Mouse (Mus musculus) forebrain, postnatal 0 days (tissue): Measurements from ENCODE around the gene Smarcd3. TPM values are rescaled to one million over a fixed set of nuclear protein-coding genes. Genes with fewer than 3 reads are reported as not detected.

Experiments used
- ATAC-seq: fragments of 200-750 bp; cut with Nextera tagmentation; 2 replicates; pipeline ENCODE4 v1.8.0; 2017; ENCODE audit warnings: mild to moderate bottlenecking, moderate library complexity
- DNase-seq: peaks from one replicate; pipeline ENCODE4 v3.0.0-alpha.2; 2015
- H3K27ac ChIP-seq: fragments of 300-500 bp; sonication (generic); 2 replicates; pipeline ENCODE4 v1.5.1; 2014; ENCODE audit warnings: low read depth, mild to moderate bottlenecking, antibody characterized with exemption, low read length, moderate library complexity, mixed read lengths
- H3K27me3 ChIP-seq: fragments of 300-500 bp; sonication (generic); 2 replicates; pipeline ENCODE4 v1.6.1; 2014; ENCODE audit warnings: mild to moderate bottlenecking, low read length, mixed read lengths; ENCODE audit not compliant: insufficient read depth
- H3K36me3 ChIP-seq: fragments of 300-500 bp; sonication (generic); 2 replicates; pipeline ENCODE4 v1.6.1; 2014; ENCODE audit warnings: mild to moderate bottlenecking, moderate library complexity; ENCODE audit not compliant: insufficient read depth
- H3K4me1 ChIP-seq: fragments of 300-500 bp; sonication (generic); 2 replicates; pipeline ENCODE4 v1.6.1; 2014; ENCODE audit warnings: antibody characterized with exemption; ENCODE audit not compliant: insufficient read depth
- H3K4me2 ChIP-seq: fragments of 300-500 bp; sonication (generic); 2 replicates; pipeline ENCODE4 v1.6.1; 2014; ENCODE audit warnings: low read depth, mild to moderate bottlenecking, moderate library complexity
- H3K4me3 ChIP-seq: fragments of 300-500 bp; sonication (generic); 2 replicates; pipeline ENCODE4 v1.5.1; 2014; ENCODE audit warnings: low read depth, low read length, mixed read lengths
- H3K9ac ChIP-seq: fragments of 300-500 bp; sonication (generic); 2 replicates; pipeline ENCODE4 v1.6.1; 2014; ENCODE audit warnings: mild to moderate bottlenecking
- H3K9me3 ChIP-seq: fragments of 300-500 bp; sonication (generic); 2 replicates; pipeline ENCODE4 v1.6.1; 2016; ENCODE audit warnings: low read length
- CTCF ChIP-seq: sonication (generic); IDR thresholded peaks from 2 replicates; pipeline ENCODE4 v1.5.1; 2016; ENCODE audit warnings: antibody characterized with exemption, control low read depth, low read depth
- WGBS: fragments of 180-500 bp; shearing (Covaris S2); extraction: QIAGEN DNeasy Blood & Tissue Kit; methylation state at CpG from one replicate; pipeline ENCODE4 v1.1.7; 2014; 5-methylcytosine and 5-hydroxymethylcytosine counted together
- polyA plus RNA-seq: library from polyadenylated mRNA; unstranded; fragments of >200 nt; fragmentation: Nextera tagmentation; extraction: Ambion mirVana; gene quantifications from 2 replicates; pipeline ENCODE4 v1.2.1, GENCODE M21; 2015
- total RNA-seq: library from RNA; depleted of rRNA; stranded (reverse); fragments of >200 nt; gene quantifications from 2 replicates; pipeline ENCODE4 v1.2.3, GENCODE M21; 2014

Smarcd3 gene
- total and polyA plus RNA-seq, 2 experiments from 2014 or later = 168 to 272 TPM

- Histone ChIP-seq H3K4me1 (peaks cover 10% of the 10 kb centered on the region; the same call in 1 of the 2 replicates), H3K4me3 (no peak overlapping the region), H3K4me2 (no peak overlapping the region), H3K36me3 (peaks cover 4% of the 10 kb centered on the region; the same call in 1 of the 2 replicates), H3K27me3 (no peaks in the 10 kb centered on the region), H3K27ac (no peak overlapping the region; the same call in 1 of the 2 replicates), H3K9ac (no peak overlapping the region), H3K9me3 (no peaks in the 10 kb centered on the region)
- DNase-seq = peak; percentile 74
- 31% methylated on average over 7 of the region's 7 CpGs for WGBS
- TF ChIP-seq CTCF = no peak; the same call in 1 of the 2 replicates
- ATAC-seq = peak; percentile 74
These were observed 12.6 kb downstream of the Smarcd3 start for GRCm38 (mm10) chr5:24611366-24612301.

- Histone ChIP-seq H3K36me3 (peaks cover 4% of the 10 kb centered on the region; the same call in 1 of the 2 replicates), H3K27ac (no peak overlapping the region), H3K4me3 (no peak overlapping the region), H3K27me3 (no peaks in the 10 kb centered on the region), H3K9me3 (no peaks in the 10 kb centered on the region), H3K4me1 (peaks cover 20% of the 10 kb centered on the region), H3K9ac (no peak overlapping the region), H3K4me2 (no peak overlapping the region)
- no peak for DNase-seq
- no peak for ATAC-seq
- no peak for TF ChIP-seq CTCF
- WGBS = 69% methylated on average over 5 of the region's 5 CpGs
These were observed 14.8 kb downstream of the Smarcd3 start for GRCm38 (mm10) chr5:24609388-24609787.

GRCm38 (mm10) chr5:24605980-24606665, 18.1 kb downstream of the Smarcd3 start:
- 11% methylated on average over 14 of the region's 14 CpGs for WGBS
- H3K9me3 ChIP-seq = no peaks in the 10 kb centered on the region
- peak overlapping the region; percentile 91 for H3K27ac ChIP-seq
- peak overlapping the region; percentile 59 for H3K4me2 ChIP-seq
- peaks cover 33% of the 10 kb centered on the region for H3K4me1 ChIP-seq
- H3K27me3 ChIP-seq = no peaks in the 10 kb centered on the region
- ATAC-seq = no peak
- peaks cover 4% of the 10 kb centered on the region; the same call in 1 of the 2 replicates for H3K36me3 ChIP-seq
- no peak; the same call in 1 of the 2 replicates for TF ChIP-seq CTCF
- H3K9ac ChIP-seq = peak overlapping the region; percentile 63
- H3K4me3 ChIP-seq = no peak overlapping the region
- peak; percentile 52 for DNase-seq

- no peak for ATAC-seq
- H3K36me3 ChIP-seq = peaks cover 4% of the 10 kb centered on the region; the same call in 1 of the 2 replicates
- no peak for TF ChIP-seq CTCF
- 5% methylated on average over 6 of the region's 6 CpGs for whole genome bisulfite sequencing
- no peaks in the 10 kb centered on the region for H3K9me3 ChIP-seq
- peaks cover 35% of the 10 kb centered on the region for H3K4me1 ChIP-seq
- H3K27ac ChIP-seq = peak overlapping the region; percentile 91
- H3K4me3 ChIP-seq = peak overlapping the region; percentile 51
- peak; percentile 58 for DNase-seq
- peak overlapping the region; percentile 59 for H3K4me2 ChIP-seq
- H3K27me3 ChIP-seq = no peaks in the 10 kb centered on the region
- H3K9ac ChIP-seq = peak overlapping the region; percentile 63
These were observed 18.8 kb downstream of the Smarcd3 start for GRCm38 (mm10) chr5:24605321-24605979.

- Histone ChIP-seq H3K36me3 (peaks cover 4% of the 10 kb centered on the region; the same call in 1 of the 2 replicates), H3K9ac (peak overlapping the region; percentile 63), H3K4me1 (peaks cover 35% of the 10 kb centered on the region), H3K9me3 (no peaks in the 10 kb centered on the region), H3K27ac (peak overlapping the region; percentile 91), H3K4me2 (peak overlapping the region; percentile 59), H3K4me3 (peak overlapping the region; percentile 51), H3K27me3 (no peaks in the 10 kb centered on the region)
- peak; percentile 86 for DNase-seq
- ATAC-seq = peak; percentile 79
- under 1% methylated on average over 45 of the region's 46 CpGs for WGBS
- no peak; the same call in 1 of the 2 replicates for TF ChIP-seq CTCF
These were observed 19.5 kb downstream of the Smarcd3 start for GRCm38 (mm10) chr5:24604656-24605100.

GRCm38 (mm10) chr5:24604080-24604655, 20.0 kb downstream of the Smarcd3 start:
- peak overlapping the region; percentile 63 for H3K9ac ChIP-seq

More at GRCm38 (mm10) chr5:24604080-24604655, 20.0 kb downstream of the Smarcd3 start:
- H3K9me3 ChIP-seq = no peaks in the 10 kb centered on the region
- H3K4me2 ChIP-seq = peak overlapping the region; percentile 59
- TF ChIP-seq CTCF = no peak
- H3K27me3 ChIP-seq = no peaks in the 10 kb centered on the region
- H3K27ac ChIP-seq = peak overlapping the region; percentile 91
- DNase-seq (no peak), ATAC-seq (peak; percentile 3)
- H3K4me3 ChIP-seq = peak overlapping the region; percentile 51
- WGBS = 14% methylated on average over 12 of the region's 12 CpGs
- H3K4me1 ChIP-seq = peaks cover 38% of the 10 kb centered on the region
- no peaks in the 10 kb centered on the region; the same call in 1 of the 2 replicates for H3K36me3 ChIP-seq
